Mouse (Mus musculus) CH12.LX (cell line): ENCODE results near the gene Fzd2.

Experiments used
- CTCF ChIP-seq, 2 experiments: IDR thresholded peaks in 1 of 2; conservative IDR thresholded peaks in 1 of 2; 2 replicates each; pipeline ENCODE4 v1.5.1; 2011 to 2012; ENCODE audit warnings: low read depth in 2 of 2, low read length in 2 of 2, improper control_type of control experiment in 1 of 2, inconsistent platforms in 1 of 2, mild to moderate bottlenecking in 1 of 2, moderate library complexity in 1 of 2
- MAFK ChIP-seq: IDR thresholded peaks from 2 replicates; pipeline ENCODE4 v1.6.1; 2011; ENCODE audit warnings: low read length, improper control_type of control experiment; ENCODE audit not compliant: insufficient replicate concordance
- MAX ChIP-seq: IDR thresholded peaks from 2 replicates; pipeline ENCODE4 v1.6.1; 2011; ENCODE audit warnings: low read length, improper control_type of control experiment
- MEF2A ChIP-seq: IDR thresholded peaks from 2 replicates; pipeline ENCODE4 v1.6.1; 2014; ENCODE audit warnings: low read depth, mild to moderate bottlenecking, inconsistent platforms, low read length, improper control_type of control experiment, borderline replicate concordance
- NELFE ChIP-seq: IDR thresholded peaks from 2 replicates; pipeline ENCODE4 v1.6.1; 2011; ENCODE audit warnings: low read depth, low read length, improper control_type of control experiment
- POLR2A ChIP-seq: IDR thresholded peaks from 2 replicates; pipeline ENCODE4 v1.6.1; 2011; ENCODE audit warnings: low read depth, mild to moderate bottlenecking, improper control_type of control experiment, low read length

- TF ChIP-seq CTCF (conservative IDR thresholded peaks at IDR 0.05 in 1 of 2, IDR thresholded peaks at IDR 0.05 in 1 of 2; ENCODE audit: low read depth in 2 of 2, low read length in 2 of 2) (no peak), NELFE (no peak), MAFK (no peak), MAX (no peak), POLR2A (no peak), MEF2A (no peak)
Measured at GRCm38 (mm10) chr11:102582016-102582610, 22.1 kb upstream of the Fzd2 start.
